Mouse (Mus musculus): ENCODE data around the gene Rnf215. TPM values are rescaled to one million over a fixed set of nuclear protein-coding genes. Genes with fewer than 3 reads are reported as not detected.
"Not testable (repeated sequence)": the region's sequence is repeated elsewhere in the genome, so short reads cannot be mapped to it uniquely, and the experiment has no call there.

The Rnf215 gene
- total RNA-seq, 2 experiments from 2014 or later: 33.8 to 35.6 TPM

- DNase-seq (ENCODE audit: low spot score in 2 of 2): no peak
- peak overlapping the region; percentile 71 for H3K4me3 ChIP-seq
- peak overlapping the region; percentile 99 for H3K27ac ChIP-seq
- no peak for TF ChIP-seq CTCF (conservative IDR thresholded peaks at IDR 0.05)
Measured at GRCm38 (mm10) chr11:4160758-4161480, 25.9 kb downstream of the Rnf215 start.

DNA sequence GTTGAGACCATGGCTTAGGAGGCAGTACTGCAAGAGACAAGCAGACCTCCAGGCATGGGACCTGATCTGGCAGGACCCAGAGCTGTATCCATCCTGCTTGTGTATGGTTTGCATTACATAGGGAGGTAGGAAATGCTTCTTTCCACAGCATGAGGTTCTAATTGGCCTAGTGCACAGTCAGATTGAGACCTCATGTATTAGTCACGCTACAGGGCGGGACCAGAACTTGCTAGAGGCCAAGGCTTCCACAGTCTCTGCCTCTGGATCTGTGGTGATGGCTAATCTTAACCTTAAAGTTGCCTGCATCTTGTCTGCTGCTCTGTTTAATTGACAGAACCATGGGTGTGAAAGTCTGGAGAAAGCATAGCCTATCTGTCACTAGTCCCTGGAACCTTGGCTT, 29.7 kb downstream of the Rnf215 start:
- no peak overlapping the region for H3K4me3 ChIP-seq
- TF ChIP-seq CTCF (conservative IDR thresholded peaks at IDR 0.05): no peak
- DNase-seq (ENCODE audit: low spot score in 2 of 2): no peak
- H3K27ac ChIP-seq: no peak overlapping the region

- TF ChIP-seq CTCF (conservative IDR thresholded peaks at IDR 0.05): no peak
- H3K4me3 ChIP-seq: no peak overlapping the region
- DNase-seq (ENCODE audit: low spot score in 2 of 2): no peak
- H3K27ac ChIP-seq: no peak overlapping the region
Measured at GRCm38 (mm10) chr11:4166467-4167090, 31.6 kb downstream of the Rnf215 start.

GRCm38 (mm10) chr11:4174586-4174985, 39.6 kb downstream of the Rnf215 start:
- no peak overlapping the region for H3K4me3 ChIP-seq
- peak overlapping the region; percentile 81 for H3K27ac ChIP-seq
- DNase-seq (ENCODE audit: low spot score in 2 of 2): peak; percentile 63 to 74
- TF ChIP-seq CTCF (conservative IDR thresholded peaks at IDR 0.05): peak; percentile 29; the same call in 1 of the 2 replicates

DNA sequence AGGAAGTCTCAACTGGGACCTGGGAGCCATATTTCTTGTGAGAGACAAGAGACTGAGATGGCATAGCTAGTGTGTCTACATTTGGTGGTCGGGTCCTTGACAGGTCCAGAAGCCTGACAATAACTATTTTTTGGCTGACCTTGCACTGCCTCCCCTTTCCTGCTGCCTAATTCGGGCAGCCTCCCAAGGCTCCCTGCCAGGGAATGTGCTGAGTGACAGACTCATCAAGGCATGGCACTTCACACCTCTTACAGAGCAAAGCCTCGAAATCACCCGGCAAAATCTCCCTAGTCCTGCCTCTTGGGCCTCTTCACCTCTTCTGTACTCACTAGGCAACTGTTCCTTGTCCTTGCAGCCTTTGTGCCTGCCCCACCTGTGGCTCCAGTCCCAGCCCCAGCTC, 42.7 kb downstream of the Rnf215 start:
- no peak for TF ChIP-seq CTCF (conservative IDR thresholded peaks at IDR 0.05)
- Histone ChIP-seq H3K4me3 (no peak overlapping the region), H3K27ac (no peak overlapping the region)
- DNase-seq (ENCODE audit: low spot score in 2 of 2): no peak

DNA sequence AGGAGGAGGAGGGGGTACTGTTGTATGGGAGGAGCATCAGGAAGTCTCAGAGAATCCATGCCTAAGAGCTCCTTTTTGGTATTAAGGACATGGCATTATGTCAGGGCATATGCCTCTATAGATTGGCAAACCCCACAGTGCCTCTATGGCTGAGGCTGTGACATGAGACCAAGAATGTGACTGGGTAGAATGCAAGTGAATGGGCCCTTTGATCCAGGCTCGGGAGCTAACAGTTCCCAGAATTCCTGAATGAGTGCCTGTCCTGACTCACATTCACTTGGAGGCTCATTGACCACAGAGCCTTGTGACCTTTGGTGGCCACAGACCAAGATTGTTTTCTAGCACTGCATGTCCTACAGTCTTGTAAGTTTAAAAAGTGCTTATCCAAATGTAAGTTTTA, 47.1 kb downstream of the Rnf215 start:
- peak overlapping the region; percentile 78 for H3K27ac ChIP-seq
- no peak for DNase-seq (ENCODE audit: low spot score in 2 of 2)
- H3K4me3 ChIP-seq: no peak overlapping the region
- no peak for TF ChIP-seq CTCF (conservative IDR thresholded peaks at IDR 0.05)

GRCm38 (mm10) chr11:4183511-4183910, 48.5 kb downstream of the Rnf215 start:
- Histone ChIP-seq H3K27ac (peak overlapping the region; percentile 78), H3K4me3 (no peak overlapping the region)
- no peak for TF ChIP-seq CTCF (conservative IDR thresholded peaks at IDR 0.05)
- DNase-seq (ENCODE audit: low spot score in 2 of 2): no peak

DNA sequence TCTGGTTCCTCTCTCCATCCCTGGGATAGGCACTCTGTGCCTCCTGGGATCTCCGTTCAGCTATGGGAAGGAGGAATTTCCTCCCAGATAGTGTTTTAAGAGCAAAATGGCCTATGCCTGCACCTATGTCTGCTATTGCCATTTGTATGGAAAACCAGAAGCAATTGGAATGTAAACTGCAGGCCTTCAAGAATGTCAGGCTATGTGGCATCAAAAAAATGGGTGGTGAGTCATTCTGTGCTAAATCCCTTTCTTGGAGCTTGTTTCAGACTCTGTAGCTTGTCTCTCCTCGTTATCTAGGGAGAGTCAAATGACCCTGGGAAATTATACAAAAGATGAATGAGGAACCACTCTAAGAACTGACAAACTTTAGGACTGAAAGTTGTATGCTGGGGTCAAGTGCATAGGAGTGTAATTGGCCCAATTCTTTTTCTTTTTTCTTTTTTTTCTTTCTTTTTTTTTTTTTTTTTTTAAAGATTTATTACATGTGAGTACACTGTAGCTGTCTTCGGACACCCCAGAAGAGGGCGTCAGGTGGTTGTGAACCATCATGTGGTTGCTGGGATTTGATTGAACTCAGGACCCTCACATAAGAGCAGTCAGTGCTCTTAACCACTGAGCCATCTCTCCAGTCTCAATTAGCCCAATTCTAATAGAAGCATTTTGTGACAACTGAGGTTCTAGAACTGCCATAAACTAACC, 49.4 kb downstream of the Rnf215 start:
- peak; percentile 36 for TF ChIP-seq CTCF (conservative IDR thresholded peaks at IDR 0.05)
- no peak for DNase-seq (ENCODE audit: low spot score in 2 of 2)
- Histone ChIP-seq H3K4me3 (no peak overlapping the region), H3K27ac (peak overlapping the region; percentile 78)

DNA sequence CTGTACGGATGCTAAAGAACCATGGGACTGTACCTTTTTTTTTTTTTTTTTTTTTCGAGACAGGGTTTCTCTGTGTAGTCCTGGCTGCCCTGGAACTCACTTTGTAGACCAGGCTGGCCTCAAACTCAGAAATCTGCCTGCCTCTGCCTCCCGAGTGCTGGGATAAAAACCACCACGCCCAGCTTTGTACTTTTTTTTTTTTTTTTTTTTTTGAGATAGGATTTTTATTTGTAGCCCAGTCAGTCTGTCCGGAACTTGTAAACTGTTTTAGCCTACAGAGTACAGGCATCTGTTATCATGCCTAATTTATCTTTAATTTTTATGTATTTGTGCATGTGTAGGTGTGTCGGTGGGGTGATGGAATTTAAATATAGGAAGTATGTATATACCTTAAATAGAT, 50.5 kb downstream of the Rnf215 start:
- H3K4me3 ChIP-seq; DNase-seq (ENCODE audit: low spot score in 2 of 2); H3K27ac ChIP-seq: not testable (repeated sequence)

DNA sequence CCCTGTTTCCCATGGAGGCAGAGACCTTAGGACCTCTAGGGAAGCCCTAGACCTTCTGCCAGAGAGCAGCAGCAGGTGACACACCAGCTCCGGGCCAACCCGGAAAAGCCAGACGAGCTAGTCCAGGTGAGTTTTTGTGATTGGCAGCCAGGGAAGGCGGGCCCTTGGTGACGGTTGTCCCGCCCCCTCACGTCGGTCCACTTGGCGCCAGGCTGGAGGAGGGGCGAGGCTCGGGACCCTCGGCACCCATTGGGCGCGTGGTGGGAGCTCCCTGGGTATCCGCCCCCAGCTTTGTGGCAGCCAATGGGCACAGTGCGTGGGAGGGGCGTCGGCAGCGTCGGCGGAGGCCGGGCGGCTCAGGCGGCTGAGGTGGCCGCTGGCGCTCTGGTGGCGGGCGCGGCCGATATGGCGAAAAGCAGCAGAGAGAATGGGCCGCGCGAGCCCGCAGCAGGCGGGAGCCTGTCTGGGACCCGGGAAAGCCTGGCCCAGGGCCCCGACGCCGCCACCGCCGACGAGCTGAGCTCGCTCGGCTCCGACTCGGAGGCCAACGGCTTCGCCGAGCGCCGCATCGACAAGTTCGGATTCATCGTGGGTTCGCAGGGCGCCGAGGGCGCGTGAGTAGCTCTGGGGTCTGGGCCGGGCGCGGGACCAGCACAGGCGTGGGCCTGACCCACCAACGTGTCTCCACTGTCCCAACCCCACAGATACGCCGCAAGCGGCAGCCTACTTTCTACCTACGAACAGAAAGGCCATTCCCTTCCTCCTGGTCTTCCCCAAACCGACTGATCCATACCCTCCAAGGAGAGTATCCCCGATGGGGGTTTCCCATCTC, 51.7 kb downstream of the Rnf215 start, which contains the start of gene Tbc1d10a:
Gene Tbc1d10a (plus strand): TSS at position 304 of the 832 bp plus-strand sequence.
- peak; percentile 20; the same call in 1 of the 2 replicates for TF ChIP-seq CTCF (conservative IDR thresholded peaks at IDR 0.05)
- Histone ChIP-seq H3K4me3 (peak within 1 kb of the TSS; percentile 90), H3K27ac (peak within 1 kb of the TSS; percentile 90)
- DNase-seq (ENCODE audit: low spot score in 2 of 2): peak; percentile 99

DNA sequence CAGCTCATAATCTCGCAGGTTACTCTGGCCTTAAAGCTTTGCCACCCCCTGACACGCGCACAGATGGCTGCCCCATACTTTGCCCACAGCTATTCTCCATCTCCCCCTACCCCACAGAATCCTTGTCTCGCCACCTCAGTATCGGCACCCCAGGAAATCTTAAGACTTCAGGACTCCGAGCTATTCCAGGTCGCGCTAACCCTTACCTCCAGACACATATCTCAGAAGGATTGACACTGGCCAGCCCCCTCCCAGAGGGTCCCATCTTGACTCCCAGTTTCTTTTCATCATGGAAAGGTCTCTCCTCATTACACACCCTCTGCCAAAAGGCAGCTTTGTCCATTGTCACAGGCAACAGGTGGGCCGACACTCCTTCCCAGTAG, 52.3 kb downstream of the Rnf215 start:
- Histone ChIP-seq H3K4me3 (peak overlapping the region; percentile 90), H3K27ac (peak overlapping the region; percentile 90)
- no peak for DNase-seq (ENCODE audit: low spot score in 2 of 2)
- no peak for TF ChIP-seq CTCF (conservative IDR thresholded peaks at IDR 0.05)

- Histone ChIP-seq H3K27ac (peak overlapping the region; percentile 90), H3K4me3 (peak overlapping the region; percentile 90; the same call in 1 of the 2 replicates)
- no peak for TF ChIP-seq CTCF (conservative IDR thresholded peaks at IDR 0.05)
- DNase-seq (ENCODE audit: low spot score in 2 of 2): no peak
Measured at GRCm38 (mm10) chr11:4189182-4189581, 54.2 kb downstream of the Rnf215 start.
